Mouse (Mus musculus) gastrocnemius, postnatal 25 days (tissue): Measurements from ENCODE around the gene Gm10717. TPM values are rescaled to one million over a fixed set of nuclear protein-coding genes. Genes with fewer than 3 reads are reported as not detected.
"Not testable (repeated sequence)": the region's sequence is repeated elsewhere in the genome, so short reads cannot be mapped to it uniquely, and the experiment has no call there.

Experiments
- DNase-seq: peaks from one replicate; pipeline ENCODE4 v3.0.0; 2022
- microRNA-seq, 2 experiments: library from miRNA; unstranded; fragments of <30 nt; microRNA quantifications; one replicate each; pipeline ENCODE4 v1.2.0; 2021; ENCODE audit warnings: borderline replicate concordance in 2 of 2
- total RNA-seq, 2 experiments: library from RNA; stranded (reverse); gene quantifications; 1 replicate in 1 of 2; 2 replicates in 1 of 2; pipeline ENCODE4 v1.2.3; 2021

Gene Gm10717
- total RNA-seq, 2 experiments from 2014 or later = not detected

GRCm38 (mm10) chr9:3025653-3026052 lies 436 bp downstream of the Gm10717 start:
- peak; percentile 54 for DNase-seq

- not testable (repeated sequence) for DNase-seq
Measured at GRCm38 (mm10) chr9:3026136-3026535, 919 bp downstream of the Gm10717 start.

GRCm38 (mm10) chr9:3026741-3027140 lies 1.5 kb downstream of the Gm10717 start:
- not testable (repeated sequence) for DNase-seq

- DNase-seq = not testable (repeated sequence)
Measured at GRCm38 (mm10) chr9:3027200-3027599, 2.0 kb downstream of the Gm10717 start.

- not testable (repeated sequence) for DNase-seq
Measured at GRCm38 (mm10) chr9:3029276-3030000, 4.2 kb downstream of the Gm10717 start.

- not testable (repeated sequence) for DNase-seq
Measured at GRCm38 (mm10) chr9:3030677-3031318, 5.6 kb downstream of the Gm10717 start.

GRCm38 (mm10) chr9:3034299-3034698 lies 9.1 kb downstream of the Gm10717 start, which contains the start of gene Gm17535:
TSS of gene Gm17535 (plus strand) at chr9:3034599.
- DNase-seq = not testable (repeated sequence)

- DNase-seq = not testable (repeated sequence)
Measured at GRCm38 (mm10) chr9:3036577-3036976, 11.4 kb downstream of the Gm10717 start, which contains the start of gene Gm10715. TSS of gene Gm10715 (plus strand) at chr9:3036877.

GRCm38 (mm10) chr9:3038161-3038560 lies 12.9 kb downstream of the Gm10717 start:
- DNase-seq = not testable (repeated sequence)

Small RNA genes lying within 50 kb of the gene (microRNA-seq; reads per million reads assigned to microRNA genes)
- 0 to 0.26 reads per million in 2 experiments for gene Mir101c

Other genes starting within 250 kb of the Gm10717 start
- not detected for gene Gm10722, start 24.5 kb upstream of the Gm10717 start, total RNA-seq
- gene Gm11168, start 22.1 kb upstream of the Gm10717 start, total RNA-seq = not detected
- gene Gm10721, start 12.3 kb upstream of the Gm10717 start, total RNA-seq = not detected
- gene Gm10720, start 9.8 kb upstream of the Gm10717 start, total RNA-seq = not detected
- not detected for gene Gm10719, start 8.0 kb upstream of the Gm10717 start, total RNA-seq
- gene Gm10718, start 1.9 kb upstream of the Gm10717 start, total RNA-seq = not detected
- gene Gm17535, start 9.2 kb downstream of the Gm10717 start, total RNA-seq = not detected
- gene Gm10715, start 11.5 kb downstream of the Gm10717 start, total RNA-seq = not detected